Mouse (Mus musculus) forebrain, embryonic 11.5 days (tissue): Measurements from ENCODE around the gene Tmem258. TPM values are rescaled to one million over a fixed set of nuclear protein-coding genes. Genes with fewer than 3 reads are reported as not detected.
"Not testable (repeated sequence)": the region's sequence is repeated elsewhere in the genome, so short reads cannot be mapped to it uniquely, and the experiment has no call there.

Experiments used
- ATAC-seq: fragments of 200-750 bp; cut with Nextera tagmentation; replicated peaks from 2 replicates; pipeline ENCODE4 v1.8.0; 2017; ENCODE audit warnings: moderate TSS enrichment; ENCODE audit not compliant: low FRiP score
- DNase-seq: peaks from one replicate; pipeline ENCODE4 v3.0.0-alpha.2; 2017; ENCODE audit warnings: low spot score
- H3K27ac ChIP-seq: fragments of 300-500 bp; sonication (generic); 2 replicates; pipeline ENCODE4 v1.5.1; 2014; ENCODE audit warnings: low read depth, low read length
- H3K27me3 ChIP-seq: fragments of 300-500 bp; sonication (generic); 2 replicates; pipeline ENCODE4 v1.6.1; 2014; ENCODE audit warnings: mild to moderate bottlenecking, low read length, mixed read lengths; ENCODE audit not compliant: control insufficient read depth, insufficient read depth
- H3K36me3 ChIP-seq: fragments of 300-500 bp; sonication (generic); 2 replicates; pipeline ENCODE4 v1.6.1; 2014; ENCODE audit warnings: mild to moderate bottlenecking, low read length, moderate library complexity, mixed read lengths; ENCODE audit not compliant: control insufficient read depth, insufficient read depth
- H3K4me1 ChIP-seq: fragments of 300-500 bp; sonication (generic); replicated peaks from 2 replicates; pipeline ENCODE4 v1.6.1; 2014; ENCODE audit warnings: low read length, mixed read lengths; ENCODE audit not compliant: control insufficient read depth, insufficient read depth
- H3K4me2 ChIP-seq: fragments of 300-500 bp; sonication (generic); 2 replicates; pipeline ENCODE4 v1.6.1; 2014; ENCODE audit warnings: low read depth, mild to moderate bottlenecking, low read length, moderate library complexity, mixed read lengths; ENCODE audit not compliant: severe bottlenecking
- H3K4me3 ChIP-seq: fragments of 300-500 bp; sonication (generic); 2 replicates; pipeline ENCODE4 v1.5.1; 2014; ENCODE audit warnings: low read depth, low read length
- H3K9ac ChIP-seq: fragments of 300-500 bp; sonication (generic); 2 replicates; pipeline ENCODE4 v1.6.1; 2014; ENCODE audit warnings: low read length
- H3K9me3 ChIP-seq: fragments of 300-500 bp; sonication (generic); 2 replicates; pipeline ENCODE4 v1.6.1; 2016; ENCODE audit warnings: low read length, mixed read lengths; ENCODE audit not compliant: control insufficient read depth
- WGBS: fragments of 180-500 bp; shearing (Covaris S2); extraction: QIAGEN DNeasy Blood & Tissue Kit; methylation state at CpG from one replicate; pipeline ENCODE4 v1.1.7; 2014; 5-methylcytosine and 5-hydroxymethylcytosine counted together
- polyA plus RNA-seq: library from polyadenylated mRNA; unstranded; fragments of >200 nt; fragmentation: Nextera tagmentation; extraction: Ambion mirVana; gene quantifications from 2 replicates; pipeline ENCODE4 v1.2.1, GENCODE M21; 2014

The Tmem258 gene
- polyA plus RNA-seq, 1 experiment from 2014 or later = 330 TPM

DNA sequence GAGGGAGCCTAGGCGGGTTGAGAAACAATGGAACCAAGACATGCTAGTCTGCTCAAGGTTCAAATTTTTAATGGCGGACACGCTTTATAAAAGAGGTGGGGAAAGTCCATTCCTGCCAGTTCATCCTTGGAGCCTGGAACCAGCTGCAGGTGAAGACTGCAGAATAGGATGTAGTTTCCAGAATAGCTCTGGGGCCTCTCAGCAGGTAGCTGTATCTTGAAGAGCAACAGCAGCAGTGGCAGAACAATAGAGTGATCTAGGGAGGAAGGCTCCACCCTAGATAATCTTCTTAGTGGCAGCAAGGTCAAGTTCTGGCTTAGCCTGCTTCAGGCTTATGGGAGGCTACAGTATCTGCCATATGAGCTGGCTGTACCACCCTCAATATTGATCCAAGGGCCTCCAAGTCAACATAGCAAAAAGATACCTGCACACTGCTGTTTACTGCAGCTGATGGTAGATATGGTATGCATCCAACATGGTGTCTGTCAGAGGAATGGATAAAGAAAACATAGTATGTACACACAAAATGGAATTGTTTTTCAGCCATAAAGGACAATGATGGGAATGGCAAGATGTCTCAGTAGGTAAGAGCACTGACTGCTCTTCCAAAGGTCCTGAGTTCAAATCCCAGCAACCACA is 34.0 kb upstream of the Tmem258 start:
- ATAC-seq, H3K9ac ChIP-seq, H3K27ac ChIP-seq, H3K4me3 ChIP-seq, H3K9me3 ChIP-seq, H3K36me3 ChIP-seq, H3K27me3 ChIP-seq, DNase-seq, H3K4me2 ChIP-seq, H3K4me1 ChIP-seq: not testable (repeated sequence)
- WGBS = 86% methylated on average over 3 of the region's 3 CpGs

DNA sequence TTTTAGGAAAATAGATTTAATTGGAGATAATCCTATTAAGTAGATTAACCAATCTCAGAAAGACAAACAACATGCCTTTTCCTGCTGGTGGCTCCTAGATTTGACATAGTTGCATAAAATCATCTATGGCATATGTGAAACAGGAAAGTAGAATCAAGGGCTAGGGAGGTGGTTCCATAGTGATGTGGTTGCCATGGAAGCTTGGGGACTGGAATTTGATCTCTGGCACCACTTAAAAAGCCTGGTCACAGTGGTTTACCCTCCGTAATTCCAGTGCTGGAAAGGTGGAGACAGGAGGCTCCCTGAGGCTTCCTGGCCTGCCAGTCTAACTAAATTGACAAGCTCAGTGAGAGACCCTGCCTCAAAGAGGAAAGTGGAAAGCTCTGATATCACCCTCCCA is 33.3 kb upstream of the Tmem258 start:
- Histone ChIP-seq H3K27me3 (no peaks in the 10 kb centered on the region), H3K4me1 (no peaks in the 10 kb centered on the region), H3K36me3 (no peaks in the 10 kb centered on the region), H3K4me2 (no peak overlapping the region), H3K9ac (no peak overlapping the region), H3K27ac (no peak overlapping the region), H3K4me3 (no peak overlapping the region), H3K9me3 (no peaks in the 10 kb centered on the region)
- DNase-seq (no peak), ATAC-seq (no peak)
- 31% methylated on average over 1 of the region's 1 CpGs for WGBS

DNA sequence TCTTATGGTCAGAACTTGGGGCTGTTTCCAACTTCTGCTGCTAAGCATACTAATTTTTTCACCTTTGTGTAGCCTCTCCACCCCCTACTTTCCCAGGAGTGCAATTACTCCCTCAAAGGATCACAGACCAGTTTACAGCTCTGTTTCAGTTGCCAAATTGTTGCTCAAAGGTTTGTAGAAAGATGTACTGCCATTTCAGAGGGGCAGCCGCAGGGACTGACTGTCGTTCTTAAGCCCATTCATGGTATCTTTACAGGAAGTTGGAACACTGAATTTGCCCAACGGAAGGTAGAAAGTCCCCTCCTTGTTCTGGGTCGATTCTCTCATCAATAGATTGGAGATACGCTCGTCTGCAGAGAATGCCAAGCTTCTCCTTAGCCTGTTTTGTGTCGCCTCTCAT is 32.5 kb upstream of the Tmem258 start:
- Histone ChIP-seq H3K4me1 (no peaks in the 10 kb centered on the region), H3K36me3 (no peaks in the 10 kb centered on the region), H3K27me3 (no peaks in the 10 kb centered on the region), H3K9ac (no peak overlapping the region), H3K4me2 (no peak overlapping the region), H3K9me3 (no peaks in the 10 kb centered on the region), H3K4me3 (no peak overlapping the region), H3K27ac (no peak overlapping the region)
- DNase-seq (no peak), ATAC-seq (no peak)
- 91% methylated on average over 7 of the region's 7 CpGs for WGBS

DNA sequence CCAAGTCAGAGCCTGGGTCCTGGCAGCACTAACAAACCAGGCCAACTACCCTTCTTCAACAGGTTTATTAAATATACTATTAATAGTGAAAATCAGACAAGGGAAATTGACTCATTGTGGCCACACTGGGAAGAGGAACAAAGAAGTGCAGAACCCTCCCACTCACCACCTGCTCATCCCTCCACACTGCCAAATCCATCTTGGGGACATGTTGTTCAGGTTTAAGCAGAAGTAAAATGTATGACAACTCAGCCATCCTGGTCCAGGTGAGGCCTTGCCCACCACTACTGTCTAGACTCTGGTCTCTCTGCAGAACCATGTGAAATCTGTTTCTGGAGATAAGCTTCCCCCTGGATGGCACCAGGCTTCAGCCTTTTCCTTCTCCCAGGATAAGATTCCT is 32.0 kb upstream of the Tmem258 start:
- Histone ChIP-seq H3K27ac (no peak overlapping the region), H3K4me1 (no peaks in the 10 kb centered on the region), H3K9ac (no peak overlapping the region), H3K36me3 (no peaks in the 10 kb centered on the region), H3K27me3 (no peaks in the 10 kb centered on the region), H3K4me2 (no peak overlapping the region), H3K9me3 (no peaks in the 10 kb centered on the region), H3K4me3 (no peak overlapping the region)
- ATAC-seq = no peak
- no peak for DNase-seq

DNA sequence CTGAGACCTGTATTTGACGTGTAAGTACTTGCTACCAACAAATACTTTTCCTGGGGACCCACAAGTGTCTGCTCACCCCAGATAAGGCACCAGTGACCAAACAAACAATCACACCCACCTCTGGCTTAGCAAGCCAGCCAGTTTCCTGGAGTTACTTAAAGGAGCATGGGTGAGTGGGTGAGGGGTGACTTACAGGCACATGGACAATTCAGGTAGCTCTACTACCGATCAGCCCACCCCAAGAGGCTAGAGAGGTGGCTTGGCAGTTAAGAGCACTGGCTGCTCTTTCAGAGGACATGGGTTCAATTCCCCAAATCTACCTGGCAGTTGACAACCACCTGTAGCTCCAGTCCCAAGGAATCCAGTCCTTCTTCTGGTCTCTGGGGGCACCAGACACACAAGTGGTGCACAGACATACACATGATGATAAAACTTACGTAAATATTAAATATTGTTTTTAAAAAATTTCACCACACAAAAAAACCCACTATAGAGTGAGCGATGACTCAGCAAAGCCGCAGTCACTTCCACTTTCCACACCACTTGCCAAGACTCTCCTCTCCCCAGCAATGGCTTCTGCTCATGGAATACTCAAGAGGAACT is 30.6 kb upstream of the Tmem258 start:
- no peaks in the 10 kb centered on the region for H3K36me3 ChIP-seq
- H3K27me3 ChIP-seq = no peaks in the 10 kb centered on the region
- no peak overlapping the region for H3K9ac ChIP-seq
- H3K27ac ChIP-seq = no peak overlapping the region
- H3K4me1 ChIP-seq = no peaks in the 10 kb centered on the region
- no peak overlapping the region for H3K4me3 ChIP-seq
- WGBS = 89% methylated on average over 5 of the region's 5 CpGs
- ATAC-seq (no peak), DNase-seq (no peak)
- no peak overlapping the region for H3K4me2 ChIP-seq
- H3K9me3 ChIP-seq = no peaks in the 10 kb centered on the region

DNA sequence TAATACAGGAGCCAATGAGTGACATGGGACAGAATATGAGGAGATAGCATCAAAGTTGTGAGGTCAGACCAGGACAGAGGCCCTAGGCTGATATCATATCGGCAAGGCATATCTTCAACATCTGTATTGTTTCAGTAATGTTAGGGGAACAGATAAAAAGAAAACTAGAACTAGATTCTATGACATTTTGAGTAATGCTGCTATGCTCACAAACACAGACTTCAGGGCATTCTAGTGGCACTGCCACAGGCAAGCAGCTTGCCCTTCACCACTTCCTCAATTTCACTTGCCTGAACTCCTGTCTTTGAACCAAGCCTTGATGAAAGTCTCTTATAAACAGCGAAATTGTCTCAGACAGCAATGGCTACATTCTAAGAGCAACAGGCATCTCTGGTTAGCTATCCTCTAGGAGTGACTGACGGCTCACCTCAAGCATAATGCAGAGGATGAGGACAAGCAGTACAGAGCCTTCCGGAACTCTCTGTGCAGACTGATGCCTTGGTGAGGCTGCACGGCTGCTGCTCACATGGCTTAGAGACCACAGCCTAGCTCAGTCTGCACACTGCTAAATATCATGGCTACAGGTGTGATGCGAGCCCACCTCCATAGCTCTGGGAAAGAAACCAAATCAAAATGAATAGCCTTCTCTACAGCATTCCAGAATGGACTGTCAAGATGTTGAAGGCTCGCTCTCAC is 29.8 kb upstream of the Tmem258 start:
- Histone ChIP-seq H3K27ac (no peak overlapping the region), H3K9ac (no peak overlapping the region), H3K4me3 (no peak overlapping the region), H3K9me3 (no peaks in the 10 kb centered on the region), H3K36me3 (no peaks in the 10 kb centered on the region), H3K4me1 (no peaks in the 10 kb centered on the region), H3K27me3 (no peaks in the 10 kb centered on the region), H3K4me2 (no peak overlapping the region)
- ATAC-seq = no peak
- 90% methylated on average over 7 of the region's 7 CpGs for WGBS
- no peak for DNase-seq

DNA sequence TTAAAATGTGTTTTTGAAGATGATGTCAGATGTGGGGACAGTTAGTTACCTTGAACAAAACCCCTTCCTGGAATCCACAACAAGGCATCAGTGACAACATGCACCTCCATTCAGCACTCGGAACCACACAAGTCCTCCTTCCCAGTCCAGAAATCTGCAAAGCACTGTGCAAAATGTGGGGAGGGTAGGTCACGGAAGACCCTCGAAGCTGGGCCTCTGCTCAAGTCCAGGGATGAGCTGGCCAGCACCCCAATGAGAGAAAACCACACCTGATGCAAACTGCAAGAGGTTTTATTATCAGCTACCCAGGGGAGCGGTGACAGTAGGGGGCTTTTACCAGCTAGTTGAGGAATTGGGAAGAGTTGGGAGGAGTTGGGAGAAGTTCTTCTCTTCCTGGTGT is 28.9 kb upstream of the Tmem258 start:
- WGBS = 85% methylated on average over 4 of the region's 4 CpGs

DNA sequence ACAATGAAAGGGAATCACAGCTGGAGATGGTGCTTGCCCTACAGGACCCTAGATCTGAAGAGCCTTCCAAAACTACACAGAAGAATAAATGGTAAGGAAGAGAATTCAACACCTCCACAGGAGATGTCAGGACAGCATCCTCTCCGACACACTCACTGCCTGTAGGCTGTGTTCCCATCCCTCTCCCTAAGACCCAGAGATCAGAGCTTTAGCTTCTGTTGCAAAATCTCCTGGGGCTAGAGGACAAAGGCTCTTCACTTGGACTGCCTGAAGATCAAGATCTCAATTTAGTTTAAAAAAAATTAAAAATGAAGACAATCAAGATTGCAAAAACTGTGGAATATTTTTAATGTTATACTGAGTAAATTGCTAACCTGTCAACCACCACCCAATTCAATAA is 27.3 kb upstream of the Tmem258 start:
- Histone ChIP-seq H3K9me3 (no peaks in the 10 kb centered on the region), H3K4me3 (no peak overlapping the region), H3K4me2 (no peak overlapping the region), H3K4me1 (no peaks in the 10 kb centered on the region), H3K9ac (no peak overlapping the region), H3K36me3 (no peaks in the 10 kb centered on the region), H3K27ac (no peak overlapping the region), H3K27me3 (no peaks in the 10 kb centered on the region)
- DNase-seq (no peak), ATAC-seq (no peak)
- WGBS = 75% methylated on average over 1 of the region's 1 CpGs

More for the DNA sequence above, 28.9 kb upstream of the Tmem258 start:
- no peak overlapping the region for H3K4me2 ChIP-seq
- no peaks in the 10 kb centered on the region for H3K36me3 ChIP-seq
- no peak overlapping the region for H3K27ac ChIP-seq
- DNase-seq = no peak
- H3K9ac ChIP-seq = no peak overlapping the region
- no peaks in the 10 kb centered on the region for H3K9me3 ChIP-seq
- H3K27me3 ChIP-seq = no peaks in the 10 kb centered on the region
- H3K4me1 ChIP-seq = no peaks in the 10 kb centered on the region
- no peak overlapping the region for H3K4me3 ChIP-seq
- ATAC-seq = no peak

DNA sequence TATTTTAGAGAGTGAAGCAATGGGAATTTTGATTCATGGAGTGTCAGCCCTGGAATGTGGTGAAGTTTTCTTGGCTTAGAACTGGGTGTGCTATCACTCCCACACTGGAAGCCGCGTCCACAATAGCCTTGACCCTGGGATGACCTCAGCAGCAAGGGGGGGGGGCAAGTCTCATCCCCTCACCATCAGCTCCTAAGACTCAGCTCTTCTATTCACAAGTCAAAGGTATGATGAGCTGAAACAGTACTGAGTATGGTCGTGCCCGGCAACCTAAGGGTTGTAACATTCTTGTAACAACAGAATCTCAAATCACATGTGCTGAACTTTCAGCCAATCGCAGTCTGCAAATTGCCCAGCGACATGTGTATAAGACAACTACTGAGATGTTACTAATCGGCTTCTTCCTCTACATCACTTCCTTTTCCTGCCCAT is 26.9 kb upstream of the Tmem258 start:
- H3K4me3 ChIP-seq = no peak overlapping the region
- no peak overlapping the region for H3K9ac ChIP-seq
- no peak overlapping the region for H3K27ac ChIP-seq
- H3K27me3 ChIP-seq = no peaks in the 10 kb centered on the region
- ATAC-seq (no peak), DNase-seq (no peak)
- WGBS = 82% methylated on average over 7 of the region's 7 CpGs
- no peak overlapping the region for H3K4me2 ChIP-seq
- H3K4me1 ChIP-seq = no peaks in the 10 kb centered on the region
- no peaks in the 10 kb centered on the region for H3K36me3 ChIP-seq
- H3K9me3 ChIP-seq = no peaks in the 10 kb centered on the region
